Mouse (Mus musculus): ENCODE measurements around the gene Sun1. TPM values are rescaled to one million over a fixed set of nuclear protein-coding genes. Genes with fewer than 3 reads are reported as not detected.

The Sun1 gene
- polyA plus RNA-seq, 1 experiment from 2014 or later: 62.8 TPM

DNA sequence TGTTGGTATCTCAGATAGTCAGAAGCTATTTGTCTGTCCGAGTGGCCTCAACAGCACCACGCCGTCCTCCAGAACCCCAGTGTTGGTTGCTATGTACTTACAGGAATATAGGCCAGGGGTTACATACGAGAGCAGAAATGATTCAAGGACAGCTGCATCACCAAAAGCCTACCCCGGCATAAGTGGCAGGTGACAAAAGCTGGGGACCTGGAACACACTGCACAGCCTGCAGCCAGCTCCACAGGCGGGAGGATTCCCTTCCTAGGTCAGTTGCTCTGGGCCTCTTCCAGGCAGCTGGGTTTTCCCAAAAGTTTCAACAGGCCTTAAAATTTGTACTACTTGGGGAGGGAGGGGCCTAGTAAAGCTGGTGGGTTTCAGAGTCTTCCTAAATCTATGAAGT lies 55.3 kb downstream of the Sun1 start:
- 91% methylated on average over 6 of the region's 6 CpGs for WGBS
- H3K9me3 ChIP-seq (ENCODE audit: low read length): no peaks in the 10 kb centered on the region
- 0 out of 2 replicates have a peak overlapping the region, but pooled peaks have one; percentile 14 for H3K9ac ChIP-seq (replicated peaks; ENCODE audit: low read length)
- no peak overlapping the region for H3K4me2 ChIP-seq (replicated peaks; ENCODE audit: low read depth, low read length)
- peaks cover 38% of the 10 kb centered on the region for H3K4me1 ChIP-seq (ENCODE audit: insufficient read depth, low read length)
- no peak overlapping the region for H3K27ac ChIP-seq (ENCODE audit: low read length)
- ATAC-seq (ENCODE audit: low FRiP score, low TSS enrichment): no peak
- no peak overlapping the region for H3K4me3 ChIP-seq (ENCODE audit: low read length)
- no peaks in the 10 kb centered on the region for H3K27me3 ChIP-seq (ENCODE audit: insufficient read depth, low read length)
- H3K36me3 ChIP-seq (ENCODE audit: insufficient read depth, low read length): peaks cover 8% of the 10 kb centered on the region

DNA sequence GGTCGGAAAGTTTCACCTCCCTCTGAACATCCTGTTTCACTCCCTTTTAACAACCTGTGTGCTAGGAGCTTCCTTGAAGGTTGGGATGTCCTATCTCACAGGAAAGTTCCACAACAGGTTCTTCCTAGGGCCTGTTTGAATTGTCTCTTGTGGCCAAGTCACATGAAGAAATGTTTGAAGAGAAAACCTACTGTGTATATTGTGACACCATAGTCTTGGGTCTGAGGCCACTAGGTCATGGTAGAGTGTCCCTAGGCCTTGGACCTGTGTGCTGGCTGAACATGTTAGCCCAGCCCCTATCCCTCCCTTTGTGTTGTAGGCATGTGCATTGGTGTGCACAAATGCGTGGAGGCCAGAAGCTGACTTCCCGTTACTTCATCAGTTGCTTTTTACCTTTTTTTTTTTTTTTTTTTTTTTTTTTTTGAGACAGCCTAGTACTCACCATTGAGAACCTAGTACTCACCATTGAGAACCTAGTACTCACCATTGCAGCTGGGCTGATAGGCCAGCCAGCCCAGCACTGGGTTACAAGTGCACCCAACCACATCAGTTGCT lies 55.9 kb downstream of the Sun1 start:
- H3K4me3 ChIP-seq (ENCODE audit: low read length): no peak overlapping the region
- 68% methylated on average over 3 of the region's 3 CpGs for WGBS
- H3K4me2 ChIP-seq (replicated peaks; ENCODE audit: low read depth, low read length): no peak overlapping the region
- H3K36me3 ChIP-seq (ENCODE audit: insufficient read depth, low read length): peaks cover 12% of the 10 kb centered on the region
- H3K27me3 ChIP-seq (ENCODE audit: insufficient read depth, low read length): no peaks in the 10 kb centered on the region
- no peak overlapping the region for H3K27ac ChIP-seq (ENCODE audit: low read length)
- no peaks in the 10 kb centered on the region for H3K9me3 ChIP-seq (ENCODE audit: low read length)
- ATAC-seq (ENCODE audit: low FRiP score, low TSS enrichment): no peak
- H3K9ac ChIP-seq (replicated peaks; ENCODE audit: low read length): no peak overlapping the region
- peaks cover 37% of the 10 kb centered on the region for H3K4me1 ChIP-seq (ENCODE audit: insufficient read depth, low read length)

DNA sequence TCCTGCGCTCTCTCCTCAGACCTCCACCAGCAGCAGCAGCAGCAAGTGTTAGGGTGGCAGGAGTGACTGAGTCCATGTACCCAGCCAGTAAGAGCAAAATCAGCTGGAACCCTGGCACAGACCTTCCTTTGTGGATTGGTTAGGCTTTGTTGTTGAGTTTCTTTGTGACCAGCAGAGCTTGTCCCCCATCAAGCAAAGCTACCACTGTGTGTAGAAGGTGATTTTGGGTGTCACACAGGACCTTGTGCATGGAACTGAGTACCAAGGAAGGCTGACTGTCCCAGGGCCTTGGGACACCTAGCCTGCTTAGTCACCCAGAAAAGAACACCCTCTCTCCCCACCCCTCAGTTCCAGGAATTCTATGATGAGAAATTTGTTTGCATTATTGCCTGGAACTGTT lies 56.8 kb downstream of the Sun1 start:
- Histone ChIP-seq H3K36me3 (ENCODE audit: insufficient read depth, low read length) (peaks cover 18% of the 10 kb centered on the region), H3K4me2 (replicated peaks; ENCODE audit: low read depth, low read length) (no peak overlapping the region), H3K27ac (ENCODE audit: low read length) (no peak overlapping the region), H3K4me1 (ENCODE audit: insufficient read depth, low read length) (peaks cover 31% of the 10 kb centered on the region), H3K9ac (replicated peaks; ENCODE audit: low read length) (no peak overlapping the region), H3K27me3 (ENCODE audit: insufficient read depth, low read length) (no peaks in the 10 kb centered on the region), H3K4me3 (ENCODE audit: low read length) (no peak overlapping the region), H3K9me3 (ENCODE audit: low read length) (no peaks in the 10 kb centered on the region)
- WGBS: 96% methylated on average over 1 of the region's 1 CpGs
- no peak for ATAC-seq (ENCODE audit: low FRiP score, low TSS enrichment)

DNA sequence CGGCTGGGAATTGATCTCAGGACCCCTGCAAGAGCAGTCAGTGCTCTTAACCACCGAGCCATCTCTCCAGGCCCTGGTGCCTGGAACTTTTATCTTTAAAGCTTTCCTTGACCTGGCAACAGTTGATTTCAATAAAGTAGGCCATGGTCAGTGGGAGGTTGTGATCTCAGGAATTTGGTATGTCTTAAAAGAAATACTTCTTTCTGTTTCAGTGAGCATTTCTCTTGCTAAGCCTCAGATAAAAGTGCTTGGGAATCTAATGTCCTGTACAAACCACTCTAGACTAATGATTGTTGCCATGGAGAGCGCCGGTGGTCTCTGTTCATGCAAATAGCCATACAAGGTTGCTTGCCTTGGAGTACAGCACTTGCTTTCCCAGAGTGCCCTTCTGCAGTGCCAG lies 57.4 kb downstream of the Sun1 start:
- H3K4me2 ChIP-seq (replicated peaks; ENCODE audit: low read depth, low read length): no peak overlapping the region
- H3K4me3 ChIP-seq (ENCODE audit: low read length): no peak overlapping the region
- peaks cover 24% of the 10 kb centered on the region for H3K36me3 ChIP-seq (ENCODE audit: insufficient read depth, low read length)
- H3K4me1 ChIP-seq (ENCODE audit: insufficient read depth, low read length): peaks cover 31% of the 10 kb centered on the region
- H3K9me3 ChIP-seq (ENCODE audit: low read length): no peaks in the 10 kb centered on the region
- H3K9ac ChIP-seq (replicated peaks; ENCODE audit: low read length): no peak overlapping the region
- ATAC-seq (ENCODE audit: low FRiP score, low TSS enrichment): no peak
- H3K27ac ChIP-seq (ENCODE audit: low read length): no peak overlapping the region; the same call in 1 of the 2 replicates
- WGBS: 71% methylated on average over 4 of the region's 4 CpGs
- H3K27me3 ChIP-seq (ENCODE audit: insufficient read depth, low read length): no peaks in the 10 kb centered on the region

DNA sequence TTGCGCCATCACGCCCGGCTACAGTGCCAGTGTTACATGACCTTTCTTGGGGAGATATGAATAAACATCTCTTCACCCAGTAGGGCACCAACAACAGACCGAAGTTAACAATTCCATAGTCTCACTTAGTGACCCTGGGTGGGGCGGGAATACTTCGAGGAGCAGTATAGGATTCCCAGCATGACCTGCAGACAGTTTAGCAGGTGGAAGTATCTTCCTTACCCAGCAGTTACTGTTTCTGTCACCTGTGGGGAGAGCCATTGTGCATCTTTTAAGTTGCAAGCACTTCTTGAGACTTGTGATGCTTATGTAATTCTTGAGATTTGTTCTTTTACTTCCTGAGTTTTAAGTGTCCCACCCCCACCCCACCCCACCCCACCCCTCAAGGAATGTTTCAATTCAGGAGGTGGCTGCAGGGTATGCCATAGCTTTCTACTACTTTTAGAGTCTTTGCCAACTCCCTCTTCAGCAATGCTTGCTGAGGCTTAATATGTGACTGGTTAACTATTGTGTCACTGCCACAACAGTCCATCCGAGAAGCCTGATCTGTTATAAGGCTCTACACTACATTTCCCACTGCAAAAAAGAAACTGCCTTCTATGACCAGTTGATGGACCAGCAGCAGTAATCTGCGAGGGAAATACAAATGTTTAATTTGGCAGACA lies 58.1 kb downstream of the Sun1 start:
- no peak for ATAC-seq (ENCODE audit: low FRiP score, low TSS enrichment)
- Histone ChIP-seq H3K27me3 (ENCODE audit: insufficient read depth, low read length) (no peaks in the 10 kb centered on the region), H3K4me3 (ENCODE audit: low read length) (no peak overlapping the region), H3K9ac (replicated peaks; ENCODE audit: low read length) (no peak overlapping the region), H3K4me2 (replicated peaks; ENCODE audit: low read depth, low read length) (no peak overlapping the region), H3K4me1 (ENCODE audit: insufficient read depth, low read length) (peaks cover 28% of the 10 kb centered on the region), H3K9me3 (ENCODE audit: low read length) (no peaks in the 10 kb centered on the region), H3K27ac (ENCODE audit: low read length) (peak overlapping the region; percentile 25; the same call in 1 of the 2 replicates), H3K36me3 (ENCODE audit: insufficient read depth, low read length) (peaks cover 31% of the 10 kb centered on the region)
- WGBS: 88% methylated on average over 8 of the region's 8 CpGs

DNA sequence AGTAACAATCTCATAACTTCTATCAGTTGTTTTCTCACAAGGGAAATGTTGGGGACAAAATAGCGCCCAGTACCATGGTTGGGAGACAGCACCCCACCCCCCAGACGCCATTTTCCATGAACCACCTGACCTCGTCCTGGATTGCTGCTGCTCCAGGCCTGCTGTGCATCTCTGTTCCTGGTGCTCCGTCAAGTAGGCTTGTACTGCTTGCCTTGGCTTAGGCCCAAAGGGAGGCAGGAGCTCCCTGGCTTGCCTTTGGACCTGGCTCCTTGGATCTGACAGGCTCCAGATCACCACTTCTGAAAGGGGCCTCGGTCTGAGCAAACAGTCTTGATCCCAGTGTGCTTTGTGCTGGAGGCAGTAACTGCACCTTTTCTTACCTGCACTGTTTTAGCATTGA lies 59.4 kb downstream of the Sun1 start:
- Histone ChIP-seq H3K27ac (ENCODE audit: low read length) (no peak overlapping the region), H3K4me3 (ENCODE audit: low read length) (no peak overlapping the region), H3K4me1 (ENCODE audit: insufficient read depth, low read length) (peaks cover 16% of the 10 kb centered on the region; the same call in 1 of the 2 replicates), H3K9me3 (ENCODE audit: low read length) (no peaks in the 10 kb centered on the region), H3K36me3 (ENCODE audit: insufficient read depth, low read length) (peaks cover 44% of the 10 kb centered on the region), H3K9ac (replicated peaks; ENCODE audit: low read length) (no peak overlapping the region), H3K4me2 (replicated peaks; ENCODE audit: low read depth, low read length) (no peak overlapping the region), H3K27me3 (ENCODE audit: insufficient read depth, low read length) (no peaks in the 10 kb centered on the region)
- no peak for ATAC-seq (ENCODE audit: low FRiP score, low TSS enrichment)
- WGBS: 72% methylated on average over 5 of the region's 5 CpGs

DNA sequence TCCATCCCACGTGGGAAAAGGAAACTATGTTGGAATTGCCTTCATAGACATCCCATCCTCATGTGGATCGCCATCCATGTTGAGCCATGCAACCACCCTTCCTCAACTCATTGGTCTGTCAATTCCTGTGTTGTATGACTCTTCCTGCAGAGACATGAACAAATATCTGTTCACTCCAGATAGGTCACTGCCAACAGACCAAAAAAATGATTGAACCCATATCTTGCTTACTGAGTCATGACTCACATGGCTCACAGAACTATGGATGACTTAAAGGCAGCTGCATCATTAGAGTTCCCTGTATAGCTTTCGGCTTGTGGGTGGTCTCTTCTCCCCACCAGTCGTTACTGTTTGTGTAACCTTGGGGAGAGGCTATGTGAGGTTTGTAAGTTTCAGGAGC lies 61.0 kb downstream of the Sun1 start:
- H3K9ac ChIP-seq (replicated peaks; ENCODE audit: low read length): no peak overlapping the region
- ATAC-seq (ENCODE audit: low FRiP score, low TSS enrichment): no peak
- no peaks in the 10 kb centered on the region for H3K27me3 ChIP-seq (ENCODE audit: insufficient read depth, low read length)
- H3K9me3 ChIP-seq (ENCODE audit: low read length): no peaks in the 10 kb centered on the region
- H3K36me3 ChIP-seq (ENCODE audit: insufficient read depth, low read length): peaks cover 57% of the 10 kb centered on the region
- H3K4me3 ChIP-seq (ENCODE audit: low read length): no peak overlapping the region
- 87% methylated on average over 4 of the region's 4 CpGs for WGBS
- H3K4me1 ChIP-seq (ENCODE audit: insufficient read depth, low read length): peaks cover 7% of the 10 kb centered on the region; the same call in 1 of the 2 replicates
- H3K27ac ChIP-seq (ENCODE audit: low read length): no peak overlapping the region
- H3K4me2 ChIP-seq (replicated peaks; ENCODE audit: low read depth, low read length): no peak overlapping the region

DNA sequence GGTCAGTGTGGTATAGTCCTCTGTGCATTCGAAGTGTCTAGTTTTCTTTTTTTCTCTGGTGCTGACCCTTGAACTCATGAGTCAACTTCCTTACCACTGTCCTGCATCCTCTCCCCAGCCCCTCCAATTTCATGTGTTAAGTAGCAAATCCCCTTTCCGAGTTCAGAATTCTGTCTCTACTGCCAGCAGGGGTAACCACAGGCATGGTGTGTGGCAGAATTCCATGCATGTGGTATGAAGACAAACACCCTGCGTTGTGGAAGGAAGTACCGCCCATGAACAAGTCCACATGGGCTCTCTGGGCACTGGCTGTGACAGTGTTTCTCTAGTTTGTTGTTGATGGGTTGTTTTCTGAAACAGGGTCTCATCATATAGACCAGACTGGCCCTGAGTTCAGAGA lies 67.2 kb downstream of the Sun1 start:
- H3K4me2 ChIP-seq (replicated peaks; ENCODE audit: low read depth, low read length): no peak overlapping the region
- no peaks in the 10 kb centered on the region for H3K9me3 ChIP-seq (ENCODE audit: low read length)
- ATAC-seq (ENCODE audit: low FRiP score, low TSS enrichment): no peak
- no peak overlapping the region for H3K9ac ChIP-seq (replicated peaks; ENCODE audit: low read length)
- H3K4me3 ChIP-seq (ENCODE audit: low read length): no peak overlapping the region
- H3K4me1 ChIP-seq (ENCODE audit: insufficient read depth, low read length): no peaks in the 10 kb centered on the region
- H3K36me3 ChIP-seq (ENCODE audit: insufficient read depth, low read length): peaks cover 63% of the 10 kb centered on the region
- H3K27me3 ChIP-seq (ENCODE audit: insufficient read depth, low read length): no peaks in the 10 kb centered on the region
- WGBS: 87% methylated on average over 4 of the region's 4 CpGs
- H3K27ac ChIP-seq (ENCODE audit: low read length): no peak overlapping the region

DNA sequence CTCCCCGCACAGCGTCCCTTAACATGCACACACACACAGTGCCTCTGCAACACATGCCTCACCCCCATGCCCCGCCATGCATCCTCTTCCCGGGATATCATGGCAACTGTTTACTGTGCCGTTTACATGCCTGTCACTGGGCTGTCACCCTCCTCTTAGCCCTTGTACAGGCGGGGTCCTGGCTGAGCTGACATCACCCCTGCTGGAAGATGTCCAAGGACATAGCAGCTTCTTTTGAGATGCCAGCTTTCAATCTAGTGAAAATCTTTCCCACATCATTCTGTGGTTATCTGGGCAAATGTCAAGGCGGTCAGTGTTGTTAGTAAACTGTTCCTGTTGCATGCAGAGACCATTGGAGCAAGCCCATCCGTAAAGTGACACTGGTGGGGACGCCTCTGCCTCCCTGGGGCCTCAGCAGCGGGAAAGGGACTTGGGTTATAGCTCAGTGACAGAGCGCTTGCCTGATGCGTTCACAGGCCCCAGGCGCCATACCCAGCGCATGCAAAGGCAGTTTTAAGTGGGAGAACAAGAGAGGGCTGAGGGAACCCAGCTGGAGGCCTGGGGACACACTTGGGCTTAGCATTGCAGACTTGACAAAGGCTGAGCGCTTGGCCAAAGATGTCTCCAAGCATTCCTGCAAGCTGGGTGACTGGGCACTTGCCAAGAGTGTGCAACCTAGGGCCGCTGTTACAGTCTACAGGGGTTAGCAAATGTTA lies 70.5 kb downstream of the Sun1 start:
- Histone ChIP-seq H3K4me3 (ENCODE audit: low read length) (no peak overlapping the region), H3K9ac (replicated peaks; ENCODE audit: low read length) (0 out of 2 replicates have a peak overlapping the region, but pooled peaks have one; percentile 26), H3K27ac (ENCODE audit: low read length) (peak overlapping the region; percentile 58; the same call in 1 of the 2 replicates), H3K4me2 (replicated peaks; ENCODE audit: low read depth, low read length) (no peak overlapping the region), H3K9me3 (ENCODE audit: low read length) (no peaks in the 10 kb centered on the region), H3K27me3 (ENCODE audit: insufficient read depth, low read length) (no peaks in the 10 kb centered on the region), H3K4me1 (ENCODE audit: insufficient read depth, low read length) (no peaks in the 10 kb centered on the region), H3K36me3 (ENCODE audit: insufficient read depth, low read length) (peaks cover 32% of the 10 kb centered on the region)
- peak; percentile 44 for ATAC-seq (ENCODE audit: low FRiP score, low TSS enrichment)
- WGBS: 53% methylated on average over 16 of the region's 16 CpGs
